Mouse (Mus musculus): ENCODE measurements around the gene Elmo1. TPM values are rescaled to one million over a fixed set of nuclear protein-coding genes. Genes with fewer than 3 reads are reported as not detected.

Elmo1 gene
- polyA plus RNA-seq, 2 experiments from 2014 or later, result 100 to 111 TPM

- no peak for ATAC-seq
Observed at GRCm38 (mm10) chr13:20271799-20272198, 181.4 kb downstream of the Elmo1 start.

- ATAC-seq, result no peak
Observed at GRCm38 (mm10) chr13:20272562-20272961, 182.2 kb downstream of the Elmo1 start.

DNA sequence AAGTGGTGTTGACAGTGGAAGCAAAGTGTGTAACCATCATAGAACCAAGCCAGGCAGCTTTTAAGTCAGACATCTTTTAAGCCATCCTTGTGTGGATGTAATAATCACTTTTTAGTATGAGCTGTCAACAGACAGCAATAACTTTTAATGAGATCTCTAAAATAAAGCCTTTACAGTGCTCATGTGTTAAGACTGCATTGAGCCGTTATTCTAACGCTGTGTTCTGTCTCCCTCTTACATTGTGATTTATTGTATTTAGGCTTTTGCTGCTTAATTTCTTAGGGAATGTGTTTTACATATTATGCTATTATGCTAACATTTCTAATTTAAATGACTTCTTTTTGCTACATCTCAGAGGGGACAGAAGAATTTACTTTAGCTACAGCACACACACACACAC, 189.5 kb downstream of the Elmo1 start:
- ATAC-seq, result no peak

- ATAC-seq, result no peak
Observed at GRCm38 (mm10) chr13:20283891-20284290, 193.5 kb downstream of the Elmo1 start.

- ATAC-seq, result no peak
Observed at GRCm38 (mm10) chr13:20286680-20287079, 196.3 kb downstream of the Elmo1 start.

DNA sequence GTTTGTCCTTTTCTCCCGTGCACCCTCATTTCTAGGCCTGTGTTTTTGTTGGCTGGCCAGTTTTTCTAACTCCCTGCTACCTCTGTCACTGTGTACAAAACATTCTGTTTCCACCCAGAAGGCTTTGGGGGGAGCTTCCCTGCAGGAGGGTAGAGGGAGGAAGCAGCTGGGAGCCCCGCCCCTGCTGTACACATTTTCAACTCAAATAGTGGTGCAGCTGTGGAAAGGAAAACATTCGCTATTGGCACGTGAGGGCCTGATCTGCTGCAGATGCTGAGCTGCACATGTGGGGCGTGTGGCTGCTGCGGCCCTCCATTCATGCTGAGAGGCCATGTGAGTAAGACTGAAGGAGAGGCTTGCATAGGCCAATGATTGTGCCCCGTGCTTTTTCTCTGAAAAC, 198.0 kb downstream of the Elmo1 start:
- no peak for ATAC-seq

- ATAC-seq, result no peak
Observed at GRCm38 (mm10) chr13:20290412-20290811, 200.0 kb downstream of the Elmo1 start.

DNA sequence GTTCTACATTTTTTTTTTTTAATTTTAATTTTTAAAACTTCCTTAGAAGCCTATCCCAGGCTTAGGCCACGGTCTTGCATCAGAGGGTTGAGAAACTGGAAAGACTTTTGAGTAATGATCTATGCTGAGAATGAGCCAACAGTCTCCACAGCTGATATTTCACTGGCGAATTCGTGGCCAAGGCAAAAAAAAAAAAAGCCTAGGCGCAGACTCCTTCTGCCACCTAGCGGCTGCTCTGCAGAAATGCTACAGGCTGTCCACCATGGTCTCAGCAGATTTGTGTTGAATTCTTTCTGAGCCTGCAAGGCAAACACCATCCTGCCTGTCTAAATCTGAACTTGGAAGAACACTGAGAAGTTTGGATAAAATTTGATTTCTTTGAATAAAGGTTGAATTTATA, 202.0 kb downstream of the Elmo1 start:
- ATAC-seq, result peak; percentile 75

DNA sequence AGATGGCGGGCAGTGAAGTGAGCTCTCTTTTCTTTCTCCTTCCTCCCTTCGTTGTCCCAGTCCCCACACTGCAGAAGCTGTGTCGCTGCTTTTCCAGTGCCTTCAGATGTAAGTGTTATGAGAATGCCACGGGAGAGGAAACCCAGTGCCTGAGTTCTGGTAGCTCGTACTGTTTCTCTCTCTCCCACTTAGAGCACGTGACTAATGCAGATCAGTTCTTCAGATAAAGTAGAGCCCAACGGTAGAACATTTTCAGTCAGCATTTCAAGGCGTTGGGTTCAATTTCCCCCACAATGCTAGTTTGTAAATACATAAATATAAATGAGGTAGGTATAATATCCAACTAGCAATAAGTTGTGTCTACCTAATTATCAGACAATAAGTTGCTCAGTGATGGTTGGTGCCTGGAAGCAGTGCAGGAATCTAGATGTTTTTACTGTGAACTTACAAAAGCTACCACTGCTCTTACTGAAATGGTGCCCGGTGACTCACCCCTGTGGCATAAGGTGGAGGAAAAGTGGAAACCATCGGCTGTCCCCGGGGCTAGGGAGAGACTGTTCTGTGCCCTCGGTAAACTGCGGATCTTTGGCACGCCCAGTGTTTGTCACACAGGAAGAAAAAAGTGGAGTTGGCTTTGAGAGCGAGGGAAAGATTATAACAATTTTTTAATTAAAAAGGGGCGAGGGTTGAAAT, 205.0 kb downstream of the Elmo1 start:
- ATAC-seq, result no peak

GRCm38 (mm10) chr13:20297841-20298240, 207.4 kb downstream of the Elmo1 start:
- ATAC-seq, result no peak

DNA sequence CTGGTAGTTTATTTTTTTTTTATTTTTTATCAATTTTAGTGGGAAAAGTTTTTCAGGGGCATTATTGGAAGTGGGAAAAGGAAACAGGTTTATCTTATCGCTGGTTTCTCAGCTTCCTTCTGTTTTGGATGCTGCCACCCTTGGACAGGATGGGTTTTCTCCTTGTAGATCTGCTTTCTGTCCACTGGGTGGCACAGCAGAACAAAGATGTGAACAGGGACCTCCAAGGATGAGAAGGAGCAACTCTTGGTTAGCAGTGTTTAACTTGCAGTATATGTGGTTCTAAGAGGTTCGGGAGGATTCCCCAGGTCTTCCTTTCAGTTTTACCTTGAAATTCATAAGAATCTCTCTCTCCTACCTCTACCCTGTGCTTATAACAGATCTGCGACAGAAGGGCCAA, 209.0 kb downstream of the Elmo1 start:
- no peak for ATAC-seq

- ATAC-seq, result no peak
Observed at GRCm38 (mm10) chr13:20300052-20300564, 209.7 kb downstream of the Elmo1 start.

DNA sequence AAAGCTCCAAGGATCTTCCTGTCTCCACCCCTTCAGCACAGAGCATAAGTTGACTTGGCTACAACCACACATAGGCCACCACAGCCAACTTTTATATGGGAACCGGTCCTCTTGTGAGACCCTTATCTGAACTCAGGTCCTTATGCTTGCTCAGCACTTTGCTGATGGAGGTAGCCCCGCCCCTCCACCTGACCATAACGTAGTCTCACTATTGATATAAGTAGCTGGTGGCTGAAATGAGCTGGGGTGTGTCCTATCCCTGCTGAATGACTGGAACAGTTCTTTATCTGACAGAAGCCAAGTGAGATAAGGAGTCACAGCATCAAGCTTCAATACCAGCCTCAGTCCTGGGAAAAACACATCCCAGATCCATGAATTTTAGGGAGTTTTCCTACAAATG, 210.2 kb downstream of the Elmo1 start:
- no peak for ATAC-seq

GRCm38 (mm10) chr13:20301760-20302159, 211.4 kb downstream of the Elmo1 start:
- no peak for ATAC-seq

DNA sequence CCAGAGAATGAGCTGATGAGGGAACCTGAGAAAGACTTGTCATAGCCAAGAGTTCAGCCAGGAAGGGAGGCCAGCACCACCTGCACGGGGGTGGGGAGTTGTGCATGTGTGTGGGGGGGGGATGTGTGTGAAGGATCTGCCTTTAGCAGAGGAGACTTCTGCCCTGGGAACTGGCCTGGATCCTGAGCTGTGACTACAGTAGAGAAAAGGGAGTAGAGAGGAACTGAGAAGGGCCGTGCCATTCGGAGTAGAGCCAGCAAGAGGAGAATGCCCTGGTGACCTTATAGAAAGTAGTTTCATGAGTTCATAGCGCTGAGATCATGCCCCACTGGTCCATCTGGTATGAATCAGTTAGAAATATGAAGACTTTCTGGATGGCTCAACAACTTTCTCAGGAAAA, 215.2 kb downstream of the Elmo1 start:
- ATAC-seq, result no peak

- ATAC-seq, result peak; percentile 53
Observed at GRCm38 (mm10) chr13:20306180-20307177, 216.1 kb downstream of the Elmo1 start.

DNA sequence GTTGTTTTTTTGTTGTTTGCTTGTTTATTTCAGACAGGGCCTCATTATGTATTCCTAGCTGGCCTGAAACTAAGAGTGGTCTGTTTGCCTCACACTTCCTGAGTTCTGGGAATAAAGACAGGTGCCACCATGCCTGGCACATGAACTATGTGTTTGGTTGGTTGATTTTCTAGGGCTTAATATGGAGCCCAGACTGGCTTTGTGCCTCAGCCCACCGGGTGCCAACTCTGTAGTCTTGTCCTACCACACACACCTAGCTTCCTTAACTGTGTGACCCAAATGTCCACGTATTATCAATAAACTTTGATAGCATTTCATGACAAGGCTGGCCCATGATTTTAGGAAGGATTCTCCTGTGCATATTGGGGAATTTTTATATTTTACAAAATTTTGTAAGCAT, 217.0 kb downstream of the Elmo1 start:
- no peak for ATAC-seq

DNA sequence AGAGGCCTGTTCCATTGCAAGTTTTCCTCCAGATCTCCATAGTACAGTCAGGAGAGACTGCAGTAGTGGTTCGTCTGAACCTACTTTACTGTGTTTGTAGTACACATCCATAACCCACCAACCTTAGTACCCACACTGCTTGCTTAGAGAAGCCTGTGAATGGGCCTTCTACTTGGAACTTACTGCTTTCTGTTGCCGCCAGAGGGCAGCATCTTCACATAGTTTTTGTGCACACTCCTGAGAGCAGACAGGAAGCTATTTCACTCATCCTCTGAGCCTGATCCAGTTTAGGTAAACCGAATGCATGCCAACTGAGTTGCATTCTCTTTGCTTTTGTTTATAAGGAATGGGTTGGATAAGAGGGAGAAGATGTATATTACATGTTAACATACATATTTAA, 221.2 kb downstream of the Elmo1 start:
- peak; percentile 91 for ATAC-seq

DNA sequence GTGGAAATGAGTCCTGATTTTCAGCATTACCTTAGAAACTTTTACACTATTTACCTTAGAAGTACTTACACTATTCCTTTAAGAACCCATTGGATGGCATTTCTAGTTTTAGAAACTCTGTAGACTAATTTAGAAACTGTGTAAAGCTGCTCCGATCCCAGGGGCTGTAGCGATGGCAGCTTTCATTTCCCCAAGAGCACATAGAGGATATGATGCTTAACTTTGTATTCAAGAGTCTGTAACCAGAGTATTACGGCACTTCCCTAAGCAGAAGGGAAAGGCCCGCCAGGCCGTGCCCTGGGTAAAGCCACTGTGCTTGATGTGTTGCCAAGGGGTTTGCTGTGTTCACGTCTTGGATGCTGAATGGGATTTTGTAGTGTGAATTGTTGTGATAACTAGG, 222.9 kb downstream of the Elmo1 start:
- ATAC-seq, result no peak

- no peak for ATAC-seq
Observed at GRCm38 (mm10) chr13:20316139-20316538, 225.7 kb downstream of the Elmo1 start.

- no peak for ATAC-seq
Observed at GRCm38 (mm10) chr13:20318615-20319219, 228.3 kb downstream of the Elmo1 start.

DNA sequence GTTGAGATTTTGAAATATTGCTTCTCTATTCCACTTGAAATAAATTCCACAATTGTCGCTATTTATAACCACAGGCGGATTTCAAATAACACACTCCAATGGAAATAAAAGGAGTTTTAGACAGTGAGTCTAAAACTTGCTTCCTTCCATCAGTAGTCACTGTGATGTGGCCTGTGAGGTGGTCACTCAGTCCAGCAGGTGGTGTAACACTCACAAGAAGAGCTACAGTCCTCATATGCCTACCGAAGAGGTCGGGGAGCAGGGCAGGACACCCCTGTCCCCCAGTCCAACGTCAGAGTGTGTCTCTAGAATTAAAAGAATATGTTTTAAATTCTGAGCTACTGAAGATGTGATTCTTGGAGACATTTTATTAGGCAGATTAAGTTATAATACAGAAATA, 229.8 kb downstream of the Elmo1 start:
- no peak for ATAC-seq

DNA sequence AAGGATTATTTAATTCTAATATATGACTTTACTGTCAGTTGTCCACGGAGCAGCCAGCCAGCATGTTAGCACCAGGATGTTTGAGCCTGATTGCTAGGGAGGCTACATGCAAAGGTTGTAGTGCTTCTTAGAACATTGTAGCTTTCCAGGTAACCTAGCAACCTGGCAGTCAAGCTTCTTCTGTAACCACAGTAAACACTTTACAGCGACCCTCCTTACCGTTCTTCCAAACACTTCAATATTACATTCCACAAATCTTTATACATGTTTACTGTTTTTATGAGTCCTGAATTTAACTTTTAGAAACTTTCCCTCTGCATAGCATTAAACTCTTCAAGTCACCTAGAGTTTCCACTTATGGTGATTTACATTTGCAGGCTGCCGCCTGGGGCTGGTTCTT, 233.1 kb downstream of the Elmo1 start:
- ATAC-seq, result no peak

All from CD4-positive, CD25-positive, alpha-beta regulatory T cell, adult 4 months (primary cell).